Mouse (Mus musculus) lung, postnatal 0 days (tissue): Measurements from ENCODE around the gene Max. TPM values are rescaled to one million over a fixed set of nuclear protein-coding genes. Genes with fewer than 3 reads are reported as not detected.
A peak's percentile ranks its signal among the peaks of the same experiment; 100 is the strongest.

ENCODE experiments used
- ATAC-seq: fragments of 200-750 bp; cut with Nextera tagmentation; 2 replicates; pipeline ENCODE4 v1.8.0; 2017; ENCODE audit warnings: moderate library complexity
- DNase-seq: peaks from one replicate; pipeline ENCODE4 v3.0.0-alpha.2; 2016; ENCODE audit warnings: low spot score
- H3K27ac ChIP-seq: fragments of 300-500 bp; sonication (generic); 2 replicates; pipeline ENCODE4 v1.5.1; 2014; ENCODE audit warnings: antibody characterized with exemption, mild to moderate bottlenecking, low read length, mixed read lengths
- H3K27me3 ChIP-seq: fragments of 300-500 bp; sonication (generic); replicated peaks from 2 replicates; pipeline ENCODE4 v1.6.1; 2014; ENCODE audit warnings: low read length, mixed read lengths; ENCODE audit not compliant: insufficient read depth
- H3K36me3 ChIP-seq: fragments of 300-500 bp; sonication (generic); 2 replicates; pipeline ENCODE4 v1.6.1; 2014; ENCODE audit warnings: low read length, mixed read lengths; ENCODE audit not compliant: insufficient read depth
- H3K4me1 ChIP-seq: fragments of 300-500 bp; sonication (generic); 2 replicates; pipeline ENCODE4 v1.6.1; 2014; ENCODE audit warnings: antibody characterized with exemption, low read depth, low read length, mixed read lengths; ENCODE audit not compliant: insufficient read depth
- H3K4me2 ChIP-seq: fragments of 300-500 bp; sonication (generic); replicated peaks from 2 replicates; pipeline ENCODE4 v1.6.1; 2014; ENCODE audit warnings: low read depth, mild to moderate bottlenecking, low read length, moderate library complexity, mixed read lengths
- H3K4me3 ChIP-seq: fragments of 300-500 bp; sonication (generic); 2 replicates; pipeline ENCODE4 v1.5.1; 2014; ENCODE audit warnings: low read depth, low read length
- H3K9ac ChIP-seq: fragments of 300-500 bp; sonication (generic); replicated peaks from 2 replicates; pipeline ENCODE4 v1.6.1; 2014; ENCODE audit warnings: low read depth, mild to moderate bottlenecking
- H3K9me3 ChIP-seq: fragments of 300-500 bp; sonication (generic); 2 replicates; pipeline ENCODE4 v1.6.1; 2016; ENCODE audit warnings: low read length, mixed read lengths
- CTCF ChIP-seq: IDR thresholded peaks from 2 replicates; pipeline ENCODE4 v1.5.1; 2016; ENCODE audit warnings: antibody characterized with exemption, mild to moderate bottlenecking
- EP300 ChIP-seq: IDR thresholded peaks from 2 replicates; pipeline ENCODE4 v1.6.1; 2016; ENCODE audit warnings: antibody characterized with exemption, mild to moderate bottlenecking, control low read depth
- WGBS: fragments of 180-500 bp; shearing (Covaris S2); extraction: QIAGEN DNeasy Blood & Tissue Kit; methylation state at CpG from one replicate; pipeline ENCODE4 v1.1.7; 2014; 5-methylcytosine and 5-hydroxymethylcytosine counted together
- polyA plus RNA-seq: library from polyadenylated mRNA; unstranded; fragments of >200 nt; fragmentation: Nextera tagmentation; extraction: Ambion mirVana; gene quantifications from 2 replicates; pipeline ENCODE4 v1.2.1, GENCODE M21; 2015

Max gene
- polyA plus RNA-seq, 1 experiment from 2014 or later: 20.9 TPM

- Histone ChIP-seq H3K4me3 (peak overlapping the region; percentile 95), H3K9ac (peak overlapping the region; percentile 94), H3K27me3 (no peaks in the 10 kb centered on the region), H3K4me1 (no peaks in the 10 kb centered on the region; the same call in none of the 2 replicates), H3K4me2 (peak overlapping the region; percentile 78), H3K36me3 (no peaks in the 10 kb centered on the region), H3K27ac (peak overlapping the region; percentile 94), H3K9me3 (no peaks in the 10 kb centered on the region)
- TF ChIP-seq EP300 (no peak), CTCF (no peak)
- ATAC-seq: no peak
- DNase-seq: peak; percentile 61
- WGBS: 3% methylated on average over 29 of the region's 45 CpGs
Measured at GRCm38 (mm10) chr12:76961052-76961931, 709 bp downstream of the Max start.

- Histone ChIP-seq H3K9me3 (no peaks in the 10 kb centered on the region), H3K36me3 (peaks cover 5% of the 10 kb centered on the region; the same call in 1 of the 2 replicates), H3K27ac (peak overlapping the region; percentile 47), H3K4me2 (peak overlapping the region; percentile 28), H3K4me3 (no peak overlapping the region), H3K27me3 (no peaks in the 10 kb centered on the region), H3K9ac (no peak overlapping the region), H3K4me1 (peaks cover 20% of the 10 kb centered on the region)
- ATAC-seq (no peak), DNase-seq (peak; percentile 64)
- 45% methylated on average over 5 of the region's 5 CpGs for whole genome bisulfite sequencing
- TF ChIP-seq EP300 (no peak), CTCF (no peak)
Measured at GRCm38 (mm10) chr12:76957688-76958087, 4.3 kb downstream of the Max start.

GRCm38 (mm10) chr12:76954698-76955423 is 7.1 kb downstream of the Max start:
- TF ChIP-seq EP300: no peak
- TF ChIP-seq CTCF: no peak
- H3K27ac ChIP-seq: peak overlapping the region; percentile 75
- peaks cover 29% of the 10 kb centered on the region for H3K36me3 ChIP-seq
- H3K9me3 ChIP-seq: no peaks in the 10 kb centered on the region
- no peak overlapping the region for H3K9ac ChIP-seq
- ATAC-seq (peak; percentile 55), DNase-seq (peak; percentile 82)
- H3K4me1 ChIP-seq: peaks cover 20% of the 10 kb centered on the region; the same call in 1 of the 2 replicates
- H3K4me3 ChIP-seq: no peak overlapping the region
- H3K27me3 ChIP-seq: no peaks in the 10 kb centered on the region
- WGBS: 39% methylated on average over 10 of the region's 10 CpGs
- no peak overlapping the region for H3K4me2 ChIP-seq

- ATAC-seq: peak; percentile 75
Measured at GRCm38 (mm10) chr12:76953750-76954363, 8.1 kb downstream of the Max start.

GRCm38 (mm10) chr12:76950330-76950729 is 11.7 kb downstream of the Max start:
- Histone ChIP-seq H3K27me3 (no peaks in the 10 kb centered on the region), H3K9me3 (no peaks in the 10 kb centered on the region), H3K36me3 (peaks cover 30% of the 10 kb centered on the region), H3K4me1 (peaks cover 20% of the 10 kb centered on the region; the same call in 1 of the 2 replicates), H3K4me3 (no peak overlapping the region), H3K9ac (no peak overlapping the region), H3K4me2 (no peak overlapping the region), H3K27ac (no peak overlapping the region)
- WGBS: 70% methylated on average over 5 of the region's 5 CpGs
- TF ChIP-seq EP300 (0 out of 2 replicates have a peak, but pooled peaks have one; percentile 22), CTCF (no peak)
- ATAC-seq (no peak), DNase-seq (peak; percentile 57)

More at GRCm38 (mm10) chr12:76953750-76954363, 8.1 kb downstream of the Max start:
- Histone ChIP-seq H3K27ac (peak overlapping the region; percentile 75), H3K27me3 (no peaks in the 10 kb centered on the region), H3K9me3 (no peaks in the 10 kb centered on the region), H3K36me3 (peaks cover 29% of the 10 kb centered on the region), H3K4me2 (no peak overlapping the region), H3K9ac (no peak overlapping the region), H3K4me3 (no peak overlapping the region), H3K4me1 (peaks cover 20% of the 10 kb centered on the region; the same call in 1 of the 2 replicates)
- peak; percentile 72 for DNase-seq
- TF ChIP-seq CTCF: no peak
- TF ChIP-seq EP300: peak; percentile 45; the same call in 1 of the 2 replicates
- 36% methylated on average over 2 of the region's 2 CpGs for WGBS
